Mouse (Mus musculus): ENCODE results near the gene Cops6. TPM values are rescaled to one million over a fixed set of nuclear protein-coding genes. Genes with fewer than 3 reads are reported as not detected.

The Cops6 gene
- total and polyA plus RNA-seq, 3 experiments, result 116 to 135 (median 121) TPM

GRCm38 (mm10) chr5:138207253-138207652 is 46.4 kb downstream of the Cops6 start:
- intact Hi-C loops (cut with DNase I), result no loop called here
- H3K9ac ChIP-seq (ENCODE audit: low read depth, low read length), result no peak overlapping the region
- TF ChIP-seq POLR2A (IDR thresholded peaks at IDR 0.05; ENCODE audit: insufficient read depth, low read depth, low read length), result no peak
- no peak for TF ChIP-seq EP300 (IDR thresholded peaks at IDR 0.05; ENCODE audit: insufficient read depth, low read depth, low read length)
- no peak for TF ChIP-seq CTCF (IDR thresholded peaks at IDR 0.05)
- no peak overlapping the region for H3K27ac ChIP-seq
- no peaks in the 10 kb centered on the region for H3K79me2 ChIP-seq (replicated peaks; ENCODE audit: control insufficient read depth, insufficient read depth, low read length)
- H3K36me3 ChIP-seq (ENCODE audit: control insufficient read depth, insufficient read depth, low read length), result no peaks in the 10 kb centered on the region
- no peaks in the 10 kb centered on the region for H3K4me1 ChIP-seq (ENCODE audit: control insufficient read depth, insufficient read depth, low read length)
- no peak for DNase-seq
- H3K27me3 ChIP-seq (ENCODE audit: control insufficient read depth, insufficient read depth, low read length), result no peaks in the 10 kb centered on the region
- H3K4me3 ChIP-seq, result no peak overlapping the region
- WGBS, result 76% methylated on average over 1 of the region's 1 CpGs

GRCm38 (mm10) chr5:138207873-138208272 is 47.0 kb downstream of the Cops6 start:
- TF ChIP-seq POLR2A (IDR thresholded peaks at IDR 0.05; ENCODE audit: insufficient read depth, low read depth, low read length) (no peak), EP300 (IDR thresholded peaks at IDR 0.05; ENCODE audit: insufficient read depth, low read depth, low read length) (no peak), CTCF (IDR thresholded peaks at IDR 0.05) (no peak)
- DNase-seq, result no peak
- Histone ChIP-seq H3K4me3 (no peak overlapping the region), H3K27me3 (ENCODE audit: control insufficient read depth, insufficient read depth, low read length) (no peaks in the 10 kb centered on the region), H3K4me1 (ENCODE audit: control insufficient read depth, insufficient read depth, low read length) (no peaks in the 10 kb centered on the region), H3K36me3 (ENCODE audit: control insufficient read depth, insufficient read depth, low read length) (no peaks in the 10 kb centered on the region), H3K79me2 (replicated peaks; ENCODE audit: control insufficient read depth, insufficient read depth, low read length) (no peaks in the 10 kb centered on the region), H3K9ac (ENCODE audit: low read depth, low read length) (no peak overlapping the region), H3K27ac (no peak overlapping the region)
- WGBS, result 77% methylated on average over 4 of the region's 4 CpGs
- intact Hi-C loops (cut with DNase I), result no loop called here

Small RNA genes lying within 50 kb of the gene (microRNA-seq; reads per million reads assigned to microRNA genes)
- gene Mir106b, result 1,050 to 5,702 reads per million in 2 experiments
- gene Mir25, result 780 to 1,868 reads per million in 2 experiments
- 11,630 to 14,308 reads per million in 2 experiments for gene Mir93

Other genes starting within 250 kb of the Cops6 start
- under 1 TPM; 0.13 to 0.18 TPM for gene Cyp3a13, start 239.5 kb upstream of the Cops6 start, total RNA-seq (2021)
- gene Cyp3a13, start 239.5 kb upstream of the Cops6 start, polyA plus RNA-seq (2012; rRNA removed), result 0.06 TPM in 1 of 2 replicates, not detected in the other
- gene Gjc3, start 198.0 kb upstream of the Cops6 start, total RNA-seq (2021), result under 1 TPM; 0.18 to 0.29 TPM
- 0.43 and 0.67 TPM in 2 replicates for gene Gjc3, start 198.0 kb upstream of the Cops6 start, polyA plus RNA-seq (2012; rRNA removed)
- gene Azgp1, start 179.6 kb upstream of the Cops6 start, total RNA-seq (2021), result not detected
- gene Azgp1, start 179.6 kb upstream of the Cops6 start, polyA plus RNA-seq (2012; rRNA removed), result 1.1 TPM in 1 of 2 replicates, not detected in the other
- gene Smok3a, start 139.8 kb upstream of the Cops6 start, total RNA-seq (2021), result not detected
- gene Smok3a, start 139.8 kb upstream of the Cops6 start, polyA plus RNA-seq (2012; rRNA removed), result not detected in 2 replicates
- gene Smok3b, start 139.6 kb upstream of the Cops6 start, total RNA-seq (2021), result not detected
- not detected in 2 replicates for gene Smok3b, start 139.6 kb upstream of the Cops6 start, polyA plus RNA-seq (2012; rRNA removed)
- not detected for gene Smok3c, start 107.9 kb upstream of the Cops6 start, total RNA-seq (2021)
- not detected in 2 replicates for gene Smok3c, start 107.9 kb upstream of the Cops6 start, polyA plus RNA-seq (2012; rRNA removed)
- 10 to 100 TPM; 14.0 to 15.3 TPM for gene Zkscan1, start 76.0 kb upstream of the Cops6 start, total RNA-seq (2021)
- 3.7 and 6.4 TPM in 2 replicates for gene Zkscan1, start 76.0 kb upstream of the Cops6 start, polyA plus RNA-seq (2012; rRNA removed)
- 10 to 100 TPM; 10.1 to 11.7 TPM for gene Zscan21, start 44.2 kb upstream of the Cops6 start, total RNA-seq (2021)
- 5.9 and 9.4 TPM in 2 replicates for gene Zscan21, start 44.2 kb upstream of the Cops6 start, polyA plus RNA-seq (2012; rRNA removed)
- 1 to 10 TPM; 8.1 to 8.8 TPM for gene Zfp113, start 5.3 kb upstream of the Cops6 start, total RNA-seq (2021)
- gene Zfp113, start 5.3 kb upstream of the Cops6 start, polyA plus RNA-seq (2012; rRNA removed), result 2.1 and 2.3 TPM in 2 replicates
- gene Ap4m1, start 10.9 kb downstream of the Cops6 start, total RNA-seq (2021), result 1 to 10 TPM; 7.3 to 7.5 TPM
- gene Ap4m1, start 10.9 kb downstream of the Cops6 start, polyA plus RNA-seq (2012; rRNA removed), result 15.2 and 16.3 TPM in 2 replicates
- gene Mcm7, start 11.4 kb downstream of the Cops6 start, total RNA-seq (2021), result 1 to 10 TPM; 8.8 to 9.6 TPM
- gene Mcm7, start 11.4 kb downstream of the Cops6 start, polyA plus RNA-seq (2012; rRNA removed), result 8.5 and 9.8 TPM in 2 replicates
- gene Taf6, start 26.4 kb downstream of the Cops6 start, total RNA-seq (2021), result 10 to 100 TPM; 32.1 to 36.5 TPM
- 56.7 and 67.5 TPM in 2 replicates for gene Taf6, start 26.4 kb downstream of the Cops6 start, polyA plus RNA-seq (2012; rRNA removed)
- 1 to 10 TPM; 5.9 to 7.2 TPM for gene Cnpy4, start 26.4 kb downstream of the Cops6 start, total RNA-seq (2021)
- gene Cnpy4, start 26.4 kb downstream of the Cops6 start, polyA plus RNA-seq (2012; rRNA removed), result 2.2 and 4.1 TPM in 2 replicates
- gene Mblac1, start 33.2 kb downstream of the Cops6 start, total RNA-seq (2021), result 1 to 10 TPM; 2.3 to 3.5 TPM
- 1.6 and 1.7 TPM in 2 replicates for gene Mblac1, start 33.2 kb downstream of the Cops6 start, polyA plus RNA-seq (2012; rRNA removed)
- 1 to 10 TPM in 1 of 2 experiments, under 1 TPM in 1; 0.98 to 1.2 TPM for gene Nxpe5, start 64.8 kb downstream of the Cops6 start, total RNA-seq (2021)
- 0.10 and 0.26 TPM in 2 replicates for gene Nxpe5, start 64.8 kb downstream of the Cops6 start, polyA plus RNA-seq (2012; rRNA removed)
- 10 to 100 TPM; 45.5 to 54.3 TPM for gene Lamtor4, start 94.4 kb downstream of the Cops6 start, total RNA-seq (2021)
- gene Lamtor4, start 94.4 kb downstream of the Cops6 start, polyA plus RNA-seq (2012; rRNA removed), result 151 and 163 TPM in 2 replicates
- gene BC037034, start 103.0 kb downstream of the Cops6 start, total RNA-seq (2021), result 1 to 10 TPM; 3.7 to 4.0 TPM
- gene BC037034, start 103.0 kb downstream of the Cops6 start, polyA plus RNA-seq (2012; rRNA removed), result 10.4 and 15.2 TPM in 2 replicates
- gene Gal3st4, start 111.8 kb downstream of the Cops6 start, total RNA-seq (2021), result under 1 TPM; 0.23 to 0.30 TPM
- 0.29 and 0.70 TPM in 2 replicates for gene Gal3st4, start 111.8 kb downstream of the Cops6 start, polyA plus RNA-seq (2012; rRNA removed)
- gene Gm43720, start 118.9 kb downstream of the Cops6 start, total RNA-seq (2021), result not detected
- gene Gm43720, start 118.9 kb downstream of the Cops6 start, polyA plus RNA-seq (2012; rRNA removed), result not detected in 2 replicates
- under 1 TPM; 0.09 to 0.39 TPM for gene Gpc2, start 118.9 kb downstream of the Cops6 start, total RNA-seq (2021)
- gene Gpc2, start 118.9 kb downstream of the Cops6 start, polyA plus RNA-seq (2012; rRNA removed), result 1.8 and 1.9 TPM in 2 replicates
- gene Stag3, start 119.2 kb downstream of the Cops6 start, total RNA-seq (2021), result not detected
- gene Stag3, start 119.2 kb downstream of the Cops6 start, polyA plus RNA-seq (2012; rRNA removed), result 0.29 and 0.98 TPM in 2 replicates
- under 1 TPM; 0.31 to 0.41 TPM for gene Pvrig, start 180.9 kb downstream of the Cops6 start, total RNA-seq (2021)
- gene Pvrig, start 180.9 kb downstream of the Cops6 start, polyA plus RNA-seq (2012; rRNA removed), result 0.14 and 0.15 TPM in 2 replicates

Data from heart, adult 2 months (tissue).